In the genomic region with DNA sequence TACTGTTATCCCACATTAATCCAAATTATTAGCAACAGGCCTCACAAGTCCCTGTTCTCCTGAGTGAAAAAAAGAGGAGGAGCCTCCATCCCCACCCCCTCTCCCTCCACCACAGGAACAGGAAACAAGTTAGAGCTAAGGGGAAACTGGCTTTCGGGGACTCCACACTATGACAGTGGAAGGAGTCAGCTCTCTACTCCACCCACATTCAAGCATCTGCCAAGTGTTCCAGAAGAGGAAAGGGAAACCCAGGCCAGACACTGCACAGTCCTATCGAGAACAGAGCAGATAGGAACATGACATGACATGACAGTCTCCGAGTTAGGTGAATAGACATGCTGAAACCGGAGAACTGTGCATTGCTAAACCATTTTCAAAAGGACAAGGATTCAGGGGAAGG, we compare ENCODE assay signal across 7 mouse cellular contexts.
DNase-seq lines count a peak whose midpoint lies in the region; ATAC-seq and TF ChIP-seq lines count a peak whose summit lies in the region.

No protein-coding gene starts in this region.

- H3K27ac ChIP-seq in heart, adult 2 months = peak overlapping the region; percentile 84
- no peak overlapping the region for H3K27ac ChIP-seq in forebrain, embryonic 13.5 days

- peaks cover 22% of the 10 kb centered on the region for H3K4me1 ChIP-seq in heart, adult 2 months (ENCODE audit: control insufficient read depth, insufficient read depth, low read length)
- H3K4me1 ChIP-seq in forebrain, embryonic 13.5 days = no peaks in the 10 kb centered on the region

- no peak for TF ChIP-seq POLR2A in heart, adult 2 months (IDR thresholded peaks at IDR 0.05; ENCODE audit: insufficient read depth, low read depth, low read length)

- WGBS in heart, adult 2 months = 1% methylated on average over 4 of the region's 4 CpGs
- WGBS in forebrain, embryonic 13.5 days = 56% methylated on average over 4 of the region's 4 CpGs

- ATAC-seq in CD4-positive, CD25-positive, alpha-beta regulatory T cell, adult 4 months = peak; percentile 82
- ATAC-seq in megakaryocyte progenitor cell, adult 5-6 weeks (replicated peaks; ENCODE audit: poor library complexity) = peak; percentile 97
- no peak for ATAC-seq in forebrain, embryonic 13.5 days
- no peak for ATAC-seq in erythroid progenitor cell, adult 5-6 weeks (replicated peaks; ENCODE audit: low FRiP score, poor library complexity, severe bottlenecking)

- H3K27me3 ChIP-seq in heart, adult 2 months (ENCODE audit: control insufficient read depth, insufficient read depth, low read length) = no peaks in the 10 kb centered on the region
- H3K27me3 ChIP-seq in forebrain, embryonic 13.5 days = 0 out of 2 replicates have a peak, but pooled peaks cover 7% of the 10 kb centered on the region

- H3K9ac ChIP-seq in heart, adult 2 months (ENCODE audit: low read depth, low read length) = no peak overlapping the region
- no peak overlapping the region for H3K9ac ChIP-seq in forebrain, embryonic 13.5 days

- peaks cover 22% of the 10 kb centered on the region for H3K79me2 ChIP-seq in heart, adult 2 months (replicated peaks; ENCODE audit: control insufficient read depth, insufficient read depth, low read length)

- no peak for TF ChIP-seq CTCF in heart, adult 2 months (IDR thresholded peaks at IDR 0.05)

- intact Hi-C loops in heart, adult 2 months (cut with DNase I) = loop anchor here (1.0 to 5.0 kb wide), 4 partner anchors 16 to 547 kb away; no protein-coding TSS in a partner anchor

- TF ChIP-seq EP300 in heart, adult 2 months (IDR thresholded peaks at IDR 0.05; ENCODE audit: insufficient read depth, low read depth, low read length) = peak; percentile 94

- DNase-seq in R1 (ENCODE audit: low read depth, low spot score) = peak; percentile 54
- peak; percentile 64 to 85 for DNase-seq in heart, adult 2 months
- peak; percentile 77 to 83 for DNase-seq in kidney, postnatal 25 days

- H3K9me3 ChIP-seq in forebrain, embryonic 13.5 days (replicated peaks) = no peaks in the 10 kb centered on the region

- peaks cover 39% of the 10 kb centered on the region for H3K36me3 ChIP-seq in heart, adult 2 months (ENCODE audit: control insufficient read depth, insufficient read depth, low read length)
- H3K36me3 ChIP-seq in forebrain, embryonic 13.5 days (ENCODE audit: poor library complexity, severe bottlenecking) = no peaks in the 10 kb centered on the region

- peak overlapping the region; percentile 9; the same call in 1 of the 2 replicates for H3K4me3 ChIP-seq in heart, adult 2 months
- H3K4me3 ChIP-seq in forebrain, embryonic 13.5 days = no peak overlapping the region

- no peak overlapping the region for H3K4me2 ChIP-seq in forebrain, embryonic 13.5 days

Comparison
In these comparisons a context has a peak if more than half of its experiments do, and no peak if none do; other contexts are left out.
1. ATAC-seq: peak in CD4-positive, CD25-positive, alpha-beta regulatory T cell, adult 4 months (single experiment) and megakaryocyte progenitor cell, adult 5-6 weeks (single experiment); none in forebrain, embryonic 13.5 days (single experiment) and erythroid progenitor cell, adult 5-6 weeks (single experiment).
2. Peak in every context shown above with its lines, with median percentiles within 50 percentile points of each other: DNase-seq.